Mouse (Mus musculus): ENCODE measurements around the gene Numbl.

Numbl gene

GRCm38 (mm10) chr7:27258205-27258899, at the start of gene Numbl:
TSS of gene Numbl (plus strand) at chr7:27258433.
- DNase-seq (ENCODE audit: low read depth, low spot score), result peak; percentile 95

- DNase-seq (ENCODE audit: low read depth, low spot score), result no peak
Observed at GRCm38 (mm10) chr7:27212626-27213025, 45.6 kb upstream of the Numbl start.

- no peak for DNase-seq (ENCODE audit: low read depth, low spot score)
Observed at GRCm38 (mm10) chr7:27218586-27218985, 39.6 kb upstream of the Numbl start.

GRCm38 (mm10) chr7:27219937-27220336, 38.3 kb upstream of the Numbl start:
- no peak for DNase-seq (ENCODE audit: low read depth, low spot score)

- DNase-seq (ENCODE audit: low read depth, low spot score), result no peak
Observed at GRCm38 (mm10) chr7:27221939-27222338, 36.3 kb upstream of the Numbl start.

- DNase-seq (ENCODE audit: low read depth, low spot score), result no peak
Observed at GRCm38 (mm10) chr7:27222538-27222937, 35.7 kb upstream of the Numbl start.

- no peak for DNase-seq (ENCODE audit: low read depth, low spot score)
Observed at GRCm38 (mm10) chr7:27224877-27225575, 33.2 kb upstream of the Numbl start.

GRCm38 (mm10) chr7:27227276-27227675, 31.0 kb upstream of the Numbl start:
- DNase-seq (ENCODE audit: low read depth, low spot score), result no peak

GRCm38 (mm10) chr7:27227676-27228075, 30.6 kb upstream of the Numbl start:
- no peak for DNase-seq (ENCODE audit: low read depth, low spot score)

- DNase-seq (ENCODE audit: low read depth, low spot score), result peak; percentile 96
Observed at GRCm38 (mm10) chr7:27228281-27228821, 29.9 kb upstream of the Numbl start, which contains the start of gene Itpkc. TSS of gene Itpkc (minus strand) at chr7:27228661.

GRCm38 (mm10) chr7:27228865-27229264, 29.4 kb upstream of the Numbl start:
- no peak for DNase-seq (ENCODE audit: low read depth, low spot score)

- DNase-seq (ENCODE audit: low read depth, low spot score), result peak; percentile 61
Observed at GRCm38 (mm10) chr7:27230781-27231180, 27.5 kb upstream of the Numbl start.

GRCm38 (mm10) chr7:27231693-27232331, 26.4 kb upstream of the Numbl start:
- DNase-seq (ENCODE audit: low read depth, low spot score), result no peak

- peak; percentile 95 for DNase-seq (ENCODE audit: low read depth, low spot score)
Observed at GRCm38 (mm10) chr7:27232781-27233281, 25.4 kb upstream of the Numbl start, which contains the start of gene Coq8b. TSS of gene Coq8b (plus strand) at chr7:27233023.

- DNase-seq (ENCODE audit: low read depth, low spot score), result no peak
Observed at GRCm38 (mm10) chr7:27233300-27233699, 24.9 kb upstream of the Numbl start.

GRCm38 (mm10) chr7:27235726-27236125, 22.5 kb upstream of the Numbl start:
- DNase-seq (ENCODE audit: low read depth, low spot score), result no peak

GRCm38 (mm10) chr7:27237527-27237926, 20.7 kb upstream of the Numbl start:
- no peak for DNase-seq (ENCODE audit: low read depth, low spot score)

- DNase-seq (ENCODE audit: low read depth, low spot score), result no peak
Observed at GRCm38 (mm10) chr7:27238568-27238967, 19.7 kb upstream of the Numbl start.

GRCm38 (mm10) chr7:27243211-27243610, 15.0 kb upstream of the Numbl start:
- DNase-seq (ENCODE audit: low read depth, low spot score), result no peak

GRCm38 (mm10) chr7:27244088-27244487, 14.1 kb upstream of the Numbl start:
- peak; percentile 57 for DNase-seq (ENCODE audit: low read depth, low spot score)

- peak; percentile 57 for DNase-seq (ENCODE audit: low read depth, low spot score)
Observed at GRCm38 (mm10) chr7:27249146-27249545, 9.1 kb upstream of the Numbl start.

GRCm38 (mm10) chr7:27249928-27250327, 8.3 kb upstream of the Numbl start:
- DNase-seq (ENCODE audit: low read depth, low spot score), result no peak

Data from A20 (cell line).